Mouse (Mus musculus) hindbrain, embryonic 12.5 days (tissue): ENCODE measurements around the gene Ces2c. TPM values are rescaled to one million over a fixed set of nuclear protein-coding genes. Genes with fewer than 3 reads are reported as not detected.
"Not testable (repeated sequence)": the region's sequence is repeated elsewhere in the genome, so short reads cannot be mapped to it uniquely, and the experiment has no call there.

ENCODE experiments used
- ATAC-seq: fragments of 200-750 bp; cut with Nextera tagmentation; 2 replicates; pipeline ENCODE4 v1.8.0; 2017; ENCODE audit warnings: moderate TSS enrichment; ENCODE audit not compliant: low FRiP score
- H3K27ac ChIP-seq: fragments of 300-500 bp; sonication (generic); 2 replicates; pipeline ENCODE4 v1.5.1; 2016; ENCODE audit warnings: mild to moderate bottlenecking
- H3K27me3 ChIP-seq: fragments of 300-500 bp; sonication (generic); 2 replicates; pipeline ENCODE4 v1.6.1; 2016; ENCODE audit warnings: mild to moderate bottlenecking
- H3K36me3 ChIP-seq: fragments of 300-500 bp; sonication (generic); 2 replicates; pipeline ENCODE4 v1.6.1; 2016; ENCODE audit warnings: mild to moderate bottlenecking
- H3K4me1 ChIP-seq: fragments of 300-500 bp; sonication (generic); 2 replicates; pipeline ENCODE4 v1.6.1; 2016
- H3K4me2 ChIP-seq: fragments of 300-500 bp; sonication (generic); replicated peaks from 2 replicates; pipeline ENCODE4 v1.6.1; 2016; ENCODE audit warnings: mild to moderate bottlenecking
- H3K4me3 ChIP-seq: fragments of 300-500 bp; sonication (generic); 2 replicates; pipeline ENCODE4 v1.5.1; 2016; ENCODE audit warnings: mild to moderate bottlenecking
- H3K9ac ChIP-seq: fragments of 300-500 bp; sonication (generic); 2 replicates; pipeline ENCODE4 v1.6.1; 2016; ENCODE audit warnings: mild to moderate bottlenecking, moderate library complexity
- H3K9me3 ChIP-seq: fragments of 300-500 bp; sonication (generic); replicated peaks from 2 replicates; pipeline ENCODE4 v1.6.1; 2016; ENCODE audit warnings: mild to moderate bottlenecking
- WGBS: fragments of 180-500 bp; shearing (Covaris S2); methylation state at CpG from one replicate; pipeline ENCODE4 v1.1.7; 2016; 5-methylcytosine and 5-hydroxymethylcytosine counted together
- polyA plus RNA-seq: library from polyadenylated mRNA; unstranded; fragments of >200 nt; fragmentation: Nextera tagmentation; extraction: Ambion mirVana; gene quantifications from 2 replicates; pipeline ENCODE4 v1.2.1, GENCODE M21; 2016

Gene Ces2c
- not detected in 2 replicates for polyA plus RNA-seq

- 85% methylated on average over 3 of the region's 3 CpGs for WGBS
- ATAC-seq, result no peak
- H3K4me3 ChIP-seq, result no peak within 1 kb of the TSS
- H3K36me3 ChIP-seq, result no peaks in the 10 kb centered on the region
- no peak within 1 kb of the TSS for H3K9ac ChIP-seq
- no peak within 1 kb of the TSS for H3K27ac ChIP-seq
- no peaks in the 10 kb centered on the region for H3K9me3 ChIP-seq
- H3K27me3 ChIP-seq, result no peaks in the 10 kb centered on the region
- H3K4me1 ChIP-seq, result no peaks in the 10 kb centered on the region
- no peak within 1 kb of the TSS for H3K4me2 ChIP-seq
Measured at GRCm38 (mm10) chr8:104846831-104847230, at the start of gene Ces2c. TSS of gene Ces2c (plus strand) at chr8:104847068.

- Histone ChIP-seq H3K4me3 (no peak overlapping the region), H3K9me3 (no peaks in the 10 kb centered on the region; the same call in 1 of the 2 replicates), H3K4me1 (no peaks in the 10 kb centered on the region), H3K9ac (no peak overlapping the region), H3K27me3 (no peaks in the 10 kb centered on the region), H3K4me2 (no peak overlapping the region), H3K36me3 (no peaks in the 10 kb centered on the region), H3K27ac (no peak overlapping the region)
- ATAC-seq, result no peak
- WGBS, result 90% methylated on average over 1 of the region's 1 CpGs
Measured at GRCm38 (mm10) chr8:104799385-104799784, 47.5 kb upstream of the Ces2c start.

- no peaks in the 10 kb centered on the region for H3K27me3 ChIP-seq
- H3K4me2 ChIP-seq, result no peak overlapping the region
- ATAC-seq, result no peak
- 36% methylated on average over 2 of the region's 2 CpGs for WGBS
- no peak overlapping the region for H3K4me3 ChIP-seq
- H3K9ac ChIP-seq, result no peak overlapping the region
- H3K36me3 ChIP-seq, result no peaks in the 10 kb centered on the region
- no peaks in the 10 kb centered on the region for H3K9me3 ChIP-seq
- H3K27ac ChIP-seq, result no peak overlapping the region
- no peaks in the 10 kb centered on the region for H3K4me1 ChIP-seq
Measured at GRCm38 (mm10) chr8:104806127-104806526, 40.7 kb upstream of the Ces2c start.

- no peaks in the 10 kb centered on the region for H3K27me3 ChIP-seq
- H3K9ac ChIP-seq, result no peak overlapping the region
- H3K4me1 ChIP-seq, result no peaks in the 10 kb centered on the region
- H3K9me3 ChIP-seq, result no peaks in the 10 kb centered on the region
- H3K4me3 ChIP-seq, result no peak overlapping the region
- no peaks in the 10 kb centered on the region for H3K36me3 ChIP-seq
- no peak for ATAC-seq
- no peak overlapping the region for H3K4me2 ChIP-seq
- no peak overlapping the region for H3K27ac ChIP-seq
- 90% methylated on average over 7 of the region's 7 CpGs for WGBS
Measured at GRCm38 (mm10) chr8:104808542-104809413, 38.1 kb upstream of the Ces2c start.

GRCm38 (mm10) chr8:104809436-104809835, 37.4 kb upstream of the Ces2c start:
- Histone ChIP-seq H3K27me3 (no peaks in the 10 kb centered on the region), H3K27ac (no peak overlapping the region), H3K4me3 (no peak overlapping the region), H3K4me1 (no peaks in the 10 kb centered on the region), H3K9ac (no peak overlapping the region), H3K36me3 (no peaks in the 10 kb centered on the region), H3K4me2 (no peak overlapping the region), H3K9me3 (no peaks in the 10 kb centered on the region)
- ATAC-seq, result no peak
- WGBS, result 92% methylated on average over 3 of the region's 3 CpGs

- H3K4me1 ChIP-seq, result no peaks in the 10 kb centered on the region
Measured at GRCm38 (mm10) chr8:104826912-104827311, 20.0 kb upstream of the Ces2c start.

GRCm38 (mm10) chr8:104828221-104828620, 18.6 kb upstream of the Ces2c start:
- 79% methylated on average over 3 of the region's 3 CpGs for WGBS

More at GRCm38 (mm10) chr8:104826912-104827311, 20.0 kb upstream of the Ces2c start:
- no peak overlapping the region for H3K27ac ChIP-seq
- H3K4me3 ChIP-seq, result no peak overlapping the region
- no peaks in the 10 kb centered on the region for H3K9me3 ChIP-seq
- ATAC-seq, result no peak
- no peaks in the 10 kb centered on the region for H3K36me3 ChIP-seq
- H3K27me3 ChIP-seq, result no peaks in the 10 kb centered on the region
- 76% methylated on average over 1 of the region's 1 CpGs for WGBS
- H3K4me2 ChIP-seq, result no peak overlapping the region
- H3K9ac ChIP-seq, result no peak overlapping the region

GRCm38 (mm10) chr8:104831440-104831839, 15.4 kb upstream of the Ces2c start, which contains the start of gene Ces2b:
TSS of gene Ces2b (plus strand) at chr8:104831572.
- H3K9me3 ChIP-seq, result no peaks in the 10 kb centered on the region
- ATAC-seq, result no peak
- 76% methylated on average over 5 of the region's 5 CpGs for WGBS

More at GRCm38 (mm10) chr8:104828221-104828620, 18.6 kb upstream of the Ces2c start:
- H3K36me3 ChIP-seq, result no peaks in the 10 kb centered on the region
- ATAC-seq, result no peak
- no peaks in the 10 kb centered on the region for H3K9me3 ChIP-seq
- H3K4me1 ChIP-seq, result no peaks in the 10 kb centered on the region
- no peak overlapping the region for H3K4me3 ChIP-seq
- H3K27me3 ChIP-seq, result no peaks in the 10 kb centered on the region
- no peak overlapping the region for H3K4me2 ChIP-seq
- H3K9ac ChIP-seq, result no peak overlapping the region
- H3K27ac ChIP-seq, result no peak overlapping the region

GRCm38 (mm10) chr8:104841360-104842078, 5.3 kb upstream of the Ces2c start:
- H3K27me3 ChIP-seq, result no peaks in the 10 kb centered on the region
- H3K9ac ChIP-seq, result no peak overlapping the region
- ATAC-seq, result no peak
- 88% methylated on average over 3 of the region's 3 CpGs for WGBS
- H3K9me3 ChIP-seq, result no peaks in the 10 kb centered on the region
- H3K4me2 ChIP-seq, result no peak overlapping the region
- H3K36me3 ChIP-seq, result no peaks in the 10 kb centered on the region
- H3K4me1 ChIP-seq, result no peaks in the 10 kb centered on the region
- H3K27ac ChIP-seq, result no peak overlapping the region
- H3K4me3 ChIP-seq, result no peak overlapping the region

More at GRCm38 (mm10) chr8:104831440-104831839, 15.4 kb upstream of the Ces2c start, which contains the start of gene Ces2b:
- no peaks in the 10 kb centered on the region for H3K27me3 ChIP-seq
- no peaks in the 10 kb centered on the region for H3K4me1 ChIP-seq
- H3K27ac ChIP-seq, result no peak within 1 kb of the TSS
- no peak within 1 kb of the TSS for H3K9ac ChIP-seq
- no peak within 1 kb of the TSS for H3K4me3 ChIP-seq
- H3K4me2 ChIP-seq, result no peak within 1 kb of the TSS
- no peaks in the 10 kb centered on the region for H3K36me3 ChIP-seq

GRCm38 (mm10) chr8:104847741-104848462, 1.0 kb downstream of the Ces2c start:
- no peaks in the 10 kb centered on the region for H3K4me1 ChIP-seq
- H3K4me3 ChIP-seq, result no peak overlapping the region
- H3K4me2 ChIP-seq, result no peak overlapping the region
- no peaks in the 10 kb centered on the region for H3K27me3 ChIP-seq
- no peak overlapping the region for H3K9ac ChIP-seq
- H3K27ac ChIP-seq, result no peak overlapping the region
- no peaks in the 10 kb centered on the region for H3K9me3 ChIP-seq
- ATAC-seq, result no peak
- no peaks in the 10 kb centered on the region for H3K36me3 ChIP-seq
- 77% methylated on average over 4 of the region's 4 CpGs for WGBS

- ATAC-seq, H3K27ac ChIP-seq, H3K36me3 ChIP-seq, H3K4me3 ChIP-seq, H3K9ac ChIP-seq, H3K4me2 ChIP-seq, H3K4me1 ChIP-seq, H3K9me3 ChIP-seq, H3K27me3 ChIP-seq: not testable (repeated sequence)
- WGBS, result no CpG with 5 or more reads among the region's 4 CpGs
Measured at GRCm38 (mm10) chr8:104866844-104867531, 20.1 kb downstream of the Ces2c start.
